ENCODE assay signal across 8 mouse cellular contexts in the genomic region with DNA sequence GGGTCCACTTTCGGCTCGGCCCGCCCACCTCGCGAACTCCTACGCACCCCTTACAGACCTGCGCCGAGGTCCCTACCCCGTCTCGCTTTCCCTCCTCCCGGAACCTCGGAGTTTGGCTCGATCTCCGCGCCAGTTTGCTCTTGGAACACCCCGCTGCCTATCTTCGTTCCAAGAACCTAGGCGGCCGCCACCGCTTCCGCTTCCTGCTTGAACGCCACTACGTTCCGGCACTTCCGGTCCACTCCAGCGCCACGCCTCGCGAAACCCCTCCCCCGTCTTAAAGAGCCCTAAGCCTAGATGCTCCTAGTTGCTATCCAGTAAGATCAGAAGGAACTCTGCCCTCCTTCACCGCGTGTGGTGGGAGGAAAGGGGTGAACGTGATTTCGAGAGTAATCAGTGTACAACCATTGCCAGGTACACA. TPM values are rescaled to one million over a fixed set of nuclear protein-coding genes. Genes with fewer than 3 reads are reported as not detected.
A peak's percentile ranks its signal among the peaks of the same experiment; 100 is the strongest.
DNase-seq lines count a peak whose midpoint lies in the region; ATAC-seq lines count a peak whose summit lies in the region.

A gene (minus strand): TSS at position 198 of the 421 bp plus-strand sequence.

- peak within 1 kb of the TSS; percentile 86 for H3K4me2 ChIP-seq in forebrain, embryonic 11.5 days (ENCODE audit: low read depth, low read length, severe bottlenecking)
- H3K4me2 ChIP-seq in heart, embryonic 16.5 days (ENCODE audit: low read depth, low read length) = peak within 1 kb of the TSS; percentile 93
- peak within 1 kb of the TSS; percentile 100 for H3K4me2 ChIP-seq in liver, embryonic 15.5 days
- peak within 1 kb of the TSS; percentile 94 for H3K4me2 ChIP-seq in neural tube, embryonic 12.5 days (replicated peaks)

- H3K4me1 ChIP-seq in forebrain, embryonic 11.5 days (replicated peaks; ENCODE audit: control insufficient read depth, insufficient read depth, low read length) = peaks cover 23% of the 10 kb centered on the region
- H3K4me1 ChIP-seq in heart, embryonic 16.5 days (ENCODE audit: control insufficient read depth, insufficient read depth, low read length) = peaks cover 42% of the 10 kb centered on the region
- H3K4me1 ChIP-seq in liver, embryonic 15.5 days (replicated peaks) = peaks cover 94% of the 10 kb centered on the region
- peaks cover 52% of the 10 kb centered on the region for H3K4me1 ChIP-seq in neural tube, embryonic 12.5 days

- H3K9ac ChIP-seq in forebrain, embryonic 11.5 days (ENCODE audit: low read length) = peak within 1 kb of the TSS; percentile 75
- H3K9ac ChIP-seq in heart, embryonic 16.5 days (ENCODE audit: low read length) = peak within 1 kb of the TSS; percentile 94
- peak within 1 kb of the TSS; percentile 85 for H3K9ac ChIP-seq in liver, embryonic 15.5 days
- peak within 1 kb of the TSS; percentile 66 for H3K9ac ChIP-seq in neural tube, embryonic 12.5 days

- H3K27ac ChIP-seq in forebrain, embryonic 11.5 days (ENCODE audit: low read depth, low read length) = 0 out of 2 replicates have a peak within 1 kb of the TSS, but pooled peaks have one; percentile 25
- peak within 1 kb of the TSS; percentile 72 for H3K27ac ChIP-seq in heart, embryonic 16.5 days (ENCODE audit: low read length)
- H3K27ac ChIP-seq in liver, embryonic 15.5 days (replicated peaks) = peak within 1 kb of the TSS; percentile 87
- H3K27ac ChIP-seq in neural tube, embryonic 12.5 days = no peak within 1 kb of the TSS

- peak; percentile 88 for ATAC-seq in CD4-positive, CD25-positive, alpha-beta regulatory T cell, adult 4 months
- ATAC-seq in forebrain, embryonic 11.5 days (replicated peaks; ENCODE audit: low FRiP score) = peak; percentile 62
- peak; percentile 58 for ATAC-seq in heart, embryonic 16.5 days (replicated peaks; ENCODE audit: extremely low read depth, insufficient read depth, low FRiP score)
- ATAC-seq in liver, embryonic 15.5 days (ENCODE audit: insufficient read depth) = peak; percentile 41; the same call in 1 of the 2 replicates
- peak; percentile 40; the same call in 1 of the 2 replicates for ATAC-seq in neural tube, embryonic 12.5 days (ENCODE audit: low FRiP score, low read depth)

- peak within 1 kb of the TSS; percentile 88 for H3K4me3 ChIP-seq in forebrain, embryonic 11.5 days (ENCODE audit: low read depth, low read length)
- peak within 1 kb of the TSS; percentile 93 for H3K4me3 ChIP-seq in heart, embryonic 16.5 days (ENCODE audit: low read length)
- peak within 1 kb of the TSS; percentile 86 for H3K4me3 ChIP-seq in liver, embryonic 15.5 days (replicated peaks)
- peak within 1 kb of the TSS; percentile 73 for H3K4me3 ChIP-seq in neural tube, embryonic 12.5 days

- H3K36me3 ChIP-seq in forebrain, embryonic 11.5 days (ENCODE audit: control insufficient read depth, insufficient read depth, low read length) = no peaks in the 10 kb centered on the region; the same call in 1 of the 2 replicates
- H3K36me3 ChIP-seq in heart, embryonic 16.5 days (ENCODE audit: control insufficient read depth, insufficient read depth) = no peaks in the 10 kb centered on the region
- H3K36me3 ChIP-seq in liver, embryonic 15.5 days (replicated peaks) = peaks cover 21% of the 10 kb centered on the region
- H3K36me3 ChIP-seq in neural tube, embryonic 12.5 days = peaks cover 37% of the 10 kb centered on the region

- under 1% methylated on average over 34 of the region's 34 CpGs for WGBS in forebrain, embryonic 11.5 days
- WGBS in heart, embryonic 16.5 days = under 1% methylated on average over 34 of the region's 34 CpGs
- under 1% methylated on average over 34 of the region's 34 CpGs for WGBS in liver, embryonic 15.5 days (ENCODE audit: insufficient replicate concordance)
- under 1% methylated on average over 34 of the region's 34 CpGs for WGBS in neural tube, embryonic 12.5 days

- H3K27me3 ChIP-seq in forebrain, embryonic 11.5 days (ENCODE audit: control insufficient read depth, insufficient read depth, low read length) = peaks cover 4% of the 10 kb centered on the region
- peaks cover 16% of the 10 kb centered on the region for H3K27me3 ChIP-seq in heart, embryonic 16.5 days (ENCODE audit: control insufficient read depth, insufficient read depth, low read length)
- H3K27me3 ChIP-seq in liver, embryonic 15.5 days = peaks cover 18% of the 10 kb centered on the region
- peaks cover 25% of the 10 kb centered on the region for H3K27me3 ChIP-seq in neural tube, embryonic 12.5 days (replicated peaks)

- peak; percentile 85 for DNase-seq in c-Kit-positive CD71-negative TER-119-negative erythroid progenitor cells, embryonic 14.5 days (ENCODE audit: low read depth)
- DNase-seq in forebrain, embryonic 11.5 days (ENCODE audit: low spot score) = peak; percentile 93
- peak; percentile 96 to 97 for DNase-seq in kidney, postnatal 36 days
- peak; percentile 93 for DNase-seq in telencephalon, adult 2 months (ENCODE audit: low read depth, low spot score)

- H3K9me3 ChIP-seq in forebrain, embryonic 11.5 days (ENCODE audit: control insufficient read depth, low read length) = no peaks in the 10 kb centered on the region
- H3K9me3 ChIP-seq in heart, embryonic 16.5 days (replicated peaks; ENCODE audit: control insufficient read depth, low read length) = no peaks in the 10 kb centered on the region
- no peaks in the 10 kb centered on the region for H3K9me3 ChIP-seq in liver, embryonic 15.5 days (replicated peaks)
- no peaks in the 10 kb centered on the region for H3K9me3 ChIP-seq in neural tube, embryonic 12.5 days

RNA-seq across cellular contexts. Expression of the gene that starts here (rescaled TPM):
- 10 to 100 TPM; 47.1 to 59.9 TPM for polyA plus RNA-seq in CD4-positive, CD25-positive, alpha-beta regulatory T cell, adult 4 months (2017; shearing (Covaris generic))
- polyA plus RNA-seq in forebrain, embryonic 11.5 days (2014; fragmentation: Nextera tagmentation; extraction: Ambion mirVana) = 39.7 and 45.2 TPM in 2 replicates
- polyA plus RNA-seq in heart, embryonic 16.5 days (2015; fragmentation: Nextera tagmentation; extraction: Ambion mirVana) = 33.5 and 35.8 TPM in 2 replicates
- polyA plus RNA-seq in liver, embryonic 15.5 days (2015; fragmentation: Nextera tagmentation; extraction: Ambion mirVana) = 32.4 and 35.0 TPM in 2 replicates
- polyA plus RNA-seq in neural tube, embryonic 12.5 days (2016; fragmentation: Nextera tagmentation; extraction: Ambion mirVana) = 37.7 and 41.1 TPM in 2 replicates
